Mouse (Mus musculus) spleen, embryonic (tissue): ENCODE data around the gene Clnk.
"Not testable (repeated sequence)": the region's sequence is repeated elsewhere in the genome, so short reads cannot be mapped to it uniquely, and the experiment has no call there.

ENCODE experiments used
- CTCF ChIA-PET: fragments of 350-600 bp; sonication (Branson Sonifier 250); formaldehyde crosslinking; loops from one replicate; lab custom pipeline; 2022; lab: Charles Lee

The Clnk gene

GRCm38 (mm10) chr5:38876622-38877021 is at the start of gene Clnk:
TSS of gene Clnk (minus strand) at chr5:38876812.
- CTCF ChIA-PET: no interaction called here

DNA sequence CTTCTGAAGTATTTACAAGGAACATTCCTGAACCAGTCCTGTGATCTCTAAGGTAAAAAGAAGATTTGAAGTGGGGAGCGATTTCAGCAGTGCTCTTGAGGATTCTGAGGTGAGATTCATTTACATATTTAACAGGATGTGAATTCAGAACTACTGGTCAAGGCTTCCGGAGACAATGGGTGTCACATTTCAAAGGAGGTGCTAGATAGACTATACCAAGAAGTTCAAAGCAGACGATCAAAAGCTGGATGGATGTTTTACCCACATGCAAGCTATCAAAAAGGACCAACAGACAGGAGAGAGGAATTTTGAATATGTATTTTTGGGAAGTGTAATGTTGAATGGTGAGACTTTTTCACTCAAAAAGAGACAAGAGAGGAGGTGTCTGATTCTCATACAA is 28.7 kb upstream of the Clnk start:
- CTCF ChIA-PET: no interaction called here

DNA sequence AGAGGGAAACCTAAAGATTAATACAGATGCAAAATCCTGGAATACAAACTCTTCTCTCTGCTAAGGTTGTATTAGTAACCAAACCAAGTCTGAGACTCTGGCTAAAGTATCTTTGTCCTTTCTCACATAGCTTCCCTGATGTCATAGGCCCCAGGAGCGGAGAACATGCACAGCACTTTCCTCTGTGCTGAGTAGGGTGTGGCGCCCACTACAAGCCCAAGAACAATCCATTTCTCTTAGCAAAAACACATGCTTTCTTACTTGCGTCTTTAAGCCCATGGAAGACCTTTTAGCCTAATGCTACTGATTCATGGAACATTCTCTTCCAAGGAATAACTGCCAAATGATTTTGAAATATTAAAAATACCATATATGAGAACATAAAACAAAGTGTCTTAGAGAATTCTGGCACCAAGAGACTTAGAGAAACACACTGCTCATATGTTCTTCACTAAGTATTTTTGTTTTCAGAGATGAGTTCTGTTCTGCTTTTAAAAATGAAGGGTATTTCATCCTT is 28.0 kb upstream of the Clnk start:
- CTCF ChIA-PET: no interaction called here

DNA sequence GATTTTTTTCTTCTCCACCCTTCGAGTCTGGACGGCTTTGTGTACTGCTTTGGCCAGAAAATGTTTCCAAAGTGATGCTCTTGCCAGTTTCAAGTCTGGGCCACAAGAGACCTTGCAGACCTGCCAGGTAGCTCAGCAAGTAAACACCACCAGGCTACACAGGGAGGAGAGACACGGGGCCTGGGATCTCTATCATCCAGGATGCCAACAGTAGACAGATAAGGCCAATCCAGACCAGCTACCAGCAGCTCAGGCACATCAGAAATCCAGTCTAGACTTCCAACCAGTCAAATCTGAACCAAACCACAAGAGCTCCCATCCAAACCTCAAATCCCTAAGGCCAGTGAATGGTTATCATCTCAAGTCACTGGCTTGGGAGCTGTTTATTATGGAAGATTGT is 26.3 kb upstream of the Clnk start:
- CTCF ChIA-PET: no interaction called here

GRCm38 (mm10) chr5:38899051-38899450 is 22.4 kb upstream of the Clnk start:
- CTCF ChIA-PET: no interaction called here

DNA sequence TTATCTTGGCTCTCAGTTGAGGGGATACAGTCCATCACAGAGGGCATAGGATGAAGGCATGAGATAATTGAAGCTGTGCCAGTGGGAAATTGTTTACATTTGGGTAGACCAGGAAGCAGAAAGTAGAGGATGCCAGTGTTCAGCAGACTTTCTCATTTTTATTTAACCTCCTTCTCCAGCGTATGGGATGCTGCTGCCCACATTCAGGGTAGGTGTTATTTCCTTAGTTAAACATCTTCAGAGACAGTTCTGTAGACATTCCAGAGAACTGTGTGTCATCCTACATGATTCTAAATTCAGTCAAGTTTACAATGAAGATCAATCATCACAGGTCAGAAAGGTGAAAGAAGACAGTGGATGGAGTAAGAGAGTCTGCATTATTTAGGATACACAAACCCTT is 12.0 kb upstream of the Clnk start:
- CTCF ChIA-PET: no interaction called here

GRCm38 (mm10) chr5:38886623-38887275 is 10.1 kb upstream of the Clnk start:
- CTCF ChIA-PET: no interaction called here

DNA sequence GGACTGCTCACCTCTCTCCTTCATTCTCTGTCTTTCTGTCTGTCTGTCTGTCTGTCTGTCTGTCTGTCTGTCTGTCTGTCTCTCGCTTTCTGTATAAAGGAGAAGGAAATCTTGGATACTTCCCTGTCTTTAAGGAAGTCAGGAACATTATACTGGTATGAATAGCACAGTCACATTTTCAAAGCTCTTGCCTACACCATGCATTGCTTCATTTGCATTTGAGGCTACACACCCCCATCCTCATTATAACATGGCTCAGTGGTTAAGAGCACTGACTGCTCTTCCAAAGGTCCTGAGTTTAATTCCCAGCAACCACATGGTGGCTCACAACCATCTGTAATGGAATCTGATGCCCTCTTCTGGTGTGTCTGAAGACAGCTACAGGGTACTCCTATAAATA is 6.0 kb upstream of the Clnk start:
- CTCF ChIA-PET: not testable (repeated sequence)

DNA sequence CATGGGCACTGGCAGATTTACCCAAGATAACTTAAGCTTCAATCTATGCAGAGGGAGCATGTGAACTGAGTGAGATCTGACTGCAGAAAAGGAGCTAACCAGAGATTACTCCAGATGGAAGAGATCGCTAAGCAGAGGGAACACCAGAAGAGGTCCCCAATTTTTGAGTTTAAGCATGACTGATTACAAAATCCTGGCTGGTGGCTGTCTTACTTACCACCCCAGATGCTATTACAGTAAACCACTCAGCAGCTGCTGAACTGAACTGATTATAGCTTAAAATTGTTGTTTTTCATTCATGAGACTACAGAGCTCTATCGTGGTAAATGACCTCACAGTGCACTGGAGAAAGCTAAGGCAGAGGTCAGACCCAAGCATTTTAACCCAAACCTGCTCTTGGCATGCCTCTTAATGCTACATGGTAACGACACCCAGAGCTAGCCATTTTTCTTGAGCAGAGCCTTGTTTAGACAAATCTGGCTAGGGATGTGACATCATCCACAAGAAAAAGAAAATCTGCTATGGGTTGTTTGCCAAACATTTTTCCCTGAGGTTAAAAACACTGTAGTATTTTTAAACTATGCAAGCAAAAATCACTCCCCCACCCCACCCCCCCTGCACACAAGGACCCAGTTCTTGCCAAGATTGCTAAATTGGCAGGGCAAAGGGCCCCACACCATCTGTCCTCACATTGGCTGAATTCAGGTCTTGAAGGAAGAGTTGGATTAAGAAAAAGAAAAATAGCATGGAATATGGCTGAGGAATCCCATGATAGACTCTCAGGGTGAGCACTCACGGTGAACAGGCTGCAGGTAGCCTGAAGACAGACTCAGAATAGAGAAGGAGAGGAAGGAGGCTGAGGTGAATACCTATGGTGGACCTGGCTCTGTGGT is 5.4 kb upstream of the Clnk start:
- CTCF ChIA-PET: no interaction called here

GRCm38 (mm10) chr5:38881416-38881727 is 4.8 kb upstream of the Clnk start:
- CTCF ChIA-PET: no interaction called here

DNA sequence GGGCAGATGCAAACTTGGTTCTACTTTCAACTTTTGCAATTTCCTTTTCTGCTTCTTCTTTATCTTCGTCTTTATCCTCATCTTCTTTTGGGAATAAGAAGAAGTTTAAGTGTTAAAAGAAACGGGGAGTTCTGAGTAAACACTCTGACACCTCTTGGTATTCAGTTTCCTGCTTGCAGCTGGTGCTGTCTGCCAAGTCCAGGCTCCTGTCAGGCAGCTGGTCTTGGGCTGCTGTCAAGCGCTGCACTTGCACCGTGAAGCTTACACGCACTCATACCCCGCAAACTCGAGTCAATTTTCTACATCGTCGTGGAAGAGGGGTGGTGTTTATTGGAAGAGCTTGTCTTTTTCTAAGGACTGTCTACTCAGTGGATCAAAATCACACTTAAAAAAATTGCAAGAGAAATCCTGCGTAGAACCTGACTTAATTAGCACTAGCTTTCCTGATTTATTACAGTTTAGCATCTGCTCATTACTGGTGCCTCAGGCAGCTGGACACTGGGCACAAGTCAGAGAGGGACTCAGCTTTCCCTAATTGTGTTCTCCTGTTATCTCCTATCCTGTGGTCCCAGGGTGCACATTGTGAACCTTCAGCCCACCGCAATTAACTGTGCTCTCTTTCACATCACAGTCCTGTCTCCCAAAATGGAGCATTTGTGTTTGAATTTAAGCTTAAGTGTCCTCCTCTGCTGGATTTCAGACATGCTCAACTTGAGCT is 3.5 kb upstream of the Clnk start:
- CTCF ChIA-PET: no interaction called here

- CTCF ChIA-PET: interaction anchor here (0.7 kb wide), 1 partner anchor 21 kb away, joined by 3 read pairs; no protein-coding TSS in a partner anchor
These were observed 1.2 kb downstream of the Clnk start for GRCm38 (mm10) chr5:38875403-38875802.

DNA sequence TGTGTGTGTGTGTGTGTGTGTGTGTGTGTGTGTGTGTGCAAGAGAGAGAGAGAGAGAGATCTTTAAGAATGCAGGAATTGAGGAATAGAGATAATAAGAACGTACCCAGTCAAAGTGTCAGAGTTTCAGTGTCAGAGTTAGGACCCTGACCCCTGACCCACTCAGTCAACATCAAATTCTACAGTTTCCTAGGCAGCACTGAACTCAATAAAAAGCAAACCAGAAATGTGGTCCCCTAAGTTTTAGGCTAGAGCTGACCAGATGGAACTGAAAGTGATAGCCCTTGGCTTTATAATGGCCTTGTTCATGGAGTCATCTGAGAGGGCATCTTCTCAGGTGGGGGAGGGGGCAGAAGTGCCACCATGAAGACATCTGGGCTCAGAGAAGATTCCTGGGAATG is 1.7 kb downstream of the Clnk start:
- CTCF ChIA-PET: interaction anchor here (0.7 kb wide), 1 partner anchor 20 kb away, joined by 3 read pairs; no protein-coding TSS in a partner anchor

DNA sequence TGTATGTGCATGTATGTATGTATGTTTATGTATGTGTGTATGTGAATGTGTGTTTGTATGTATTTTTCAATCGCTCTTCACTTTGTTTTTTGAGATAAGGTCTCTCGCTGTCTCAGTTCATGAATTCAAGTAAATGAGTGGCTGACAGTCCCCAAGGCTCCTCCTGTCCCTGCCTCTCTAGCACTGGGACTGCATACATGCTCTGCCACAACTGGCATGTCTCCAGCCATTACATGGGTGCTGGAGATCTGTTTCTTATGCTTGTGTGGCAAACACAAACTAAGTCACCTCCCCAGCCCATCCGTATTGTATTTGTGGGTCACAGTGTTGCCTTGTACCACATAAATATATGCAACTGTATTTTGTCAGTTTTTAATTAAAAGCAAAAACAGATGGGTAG is 3.7 kb downstream of the Clnk start:
- CTCF ChIA-PET: no interaction called here

DNA sequence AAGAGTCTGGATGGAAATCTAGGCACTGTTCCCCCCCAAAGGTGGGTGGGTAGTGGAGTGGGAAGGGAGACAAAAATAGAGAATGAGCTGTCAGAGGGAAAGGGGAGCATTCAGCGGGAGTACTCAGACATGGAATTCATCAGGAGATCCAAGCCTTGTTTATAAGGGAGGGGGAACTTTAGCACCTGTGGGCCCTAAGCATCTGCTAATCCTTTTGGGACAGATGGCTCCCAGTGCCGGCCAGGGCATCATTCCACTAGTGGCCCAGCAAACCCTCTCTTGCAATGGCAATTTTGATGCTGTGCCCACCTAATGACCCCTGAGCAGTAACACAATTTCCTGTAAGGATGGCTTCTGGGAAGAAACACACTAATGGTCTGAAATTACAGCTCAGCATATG is 5.0 kb downstream of the Clnk start:
- CTCF ChIA-PET: no interaction called here

DNA sequence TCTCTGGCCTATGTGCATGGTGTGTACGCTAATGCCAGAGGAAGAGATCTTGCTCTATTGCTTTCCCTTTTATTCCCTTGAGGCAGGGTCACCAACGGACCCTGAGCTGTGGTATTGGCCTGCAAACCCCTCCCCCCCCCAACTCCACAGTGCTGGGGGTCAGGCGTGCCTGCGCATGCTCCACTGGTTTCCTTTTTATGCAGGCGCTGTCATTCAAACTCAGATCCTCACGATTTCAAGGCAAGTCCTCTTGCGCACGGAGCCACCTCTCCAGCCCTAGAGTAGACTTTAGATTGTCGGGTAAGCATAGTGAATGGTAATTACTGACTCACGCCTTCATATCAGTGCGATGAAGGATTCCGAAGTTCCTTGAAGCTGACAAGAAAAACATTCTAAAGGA is 6.1 kb downstream of the Clnk start:
- CTCF ChIA-PET: no interaction called here

GRCm38 (mm10) chr5:38869976-38870375 is 6.6 kb downstream of the Clnk start:
- CTCF ChIA-PET: no interaction called here

- CTCF ChIA-PET: no interaction called here
These were observed 12.0 kb downstream of the Clnk start for GRCm38 (mm10) chr5:38864624-38865023.

DNA sequence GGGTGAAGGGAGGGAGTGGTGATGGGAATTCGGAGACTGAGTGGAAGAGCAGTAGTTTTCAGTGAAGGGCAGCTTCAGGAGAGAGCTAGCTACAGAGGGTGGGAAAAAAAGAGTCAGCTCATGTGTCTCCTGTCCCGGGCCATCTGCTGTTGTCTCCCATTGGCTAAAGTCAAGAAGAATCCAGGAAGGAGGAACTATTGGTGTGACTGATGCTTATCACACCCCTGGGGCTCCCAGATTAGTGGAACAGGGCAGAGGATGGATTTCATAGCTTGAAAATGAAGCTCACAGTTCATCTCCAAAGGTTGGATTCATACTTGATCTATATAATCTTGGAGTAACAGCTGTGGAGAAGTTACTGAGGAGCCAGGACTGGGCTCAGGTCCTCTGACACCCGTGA is 13.6 kb downstream of the Clnk start:
- CTCF ChIA-PET: no interaction called here

- CTCF ChIA-PET: no interaction called here
These were observed 14.2 kb downstream of the Clnk start for GRCm38 (mm10) chr5:38862288-38862985.

DNA sequence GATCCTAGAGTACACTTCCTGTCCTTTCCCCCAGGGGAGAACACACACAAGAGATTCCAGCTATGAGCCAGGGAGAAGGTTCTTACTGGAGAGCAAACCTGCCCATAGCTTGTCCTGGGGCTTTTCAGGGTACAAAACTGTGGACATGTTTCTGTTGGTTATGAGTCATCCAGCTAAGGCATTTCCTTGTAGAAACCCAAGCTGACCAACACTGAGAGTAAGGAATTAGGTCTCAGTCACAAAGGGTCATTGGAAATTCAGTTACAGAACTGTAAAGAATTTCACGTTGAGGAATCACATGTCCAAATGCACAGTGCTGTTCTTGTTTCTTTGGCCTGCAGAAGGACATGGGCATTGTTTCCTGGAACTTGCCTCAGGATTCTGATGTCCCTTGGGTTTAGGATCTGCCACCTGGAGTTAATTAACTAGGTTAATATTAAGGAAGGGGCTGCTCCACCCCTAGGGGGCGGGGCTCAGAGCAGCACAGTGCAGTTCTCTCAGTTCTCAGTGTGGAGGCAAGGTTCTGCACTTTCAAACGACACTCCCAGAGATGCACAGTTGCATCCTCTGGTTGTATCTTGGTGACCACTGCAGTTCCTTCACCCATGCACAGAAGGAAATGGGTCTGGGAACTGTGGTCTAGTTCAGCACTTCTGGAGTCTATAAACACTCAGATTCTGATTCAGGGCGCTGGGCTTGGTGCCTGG is 18.4 kb downstream of the Clnk start:
- CTCF ChIA-PET: no interaction called here
